Mouse (Mus musculus) left cerebral cortex, postnatal 10 days (tissue): ENCODE results near the gene Acoxl. TPM values are rescaled to one million over a fixed set of nuclear protein-coding genes. Genes with fewer than 3 reads are reported as not detected.
"Not testable (repeated sequence)": the region's sequence is repeated elsewhere in the genome, so short reads cannot be mapped to it uniquely, and the experiment has no call there.

Source experiments
- DNase-seq, 2 experiments: peaks; one replicate each; pipeline ENCODE4 v3.0.0; 2021 to 2022; ENCODE audit warnings: low spot score in 2 of 2, mixed read lengths in 1 of 2; ENCODE audit errors: extremely low spot score in 1 of 2
- intact Hi-C: fragments of 180-260 bp; cut with DNase I; formaldehyde crosslinking; loops from one replicate; pipeline ENCODE4 v1.15.1; 2025
- total RNA-seq, 2 experiments: library from RNA; stranded (reverse); gene quantifications; 2 replicates each; pipeline ENCODE4 v1.2.3; 2021

Acoxl gene
- total RNA-seq, 2 experiments from 2014 or later = not detected

DNA sequence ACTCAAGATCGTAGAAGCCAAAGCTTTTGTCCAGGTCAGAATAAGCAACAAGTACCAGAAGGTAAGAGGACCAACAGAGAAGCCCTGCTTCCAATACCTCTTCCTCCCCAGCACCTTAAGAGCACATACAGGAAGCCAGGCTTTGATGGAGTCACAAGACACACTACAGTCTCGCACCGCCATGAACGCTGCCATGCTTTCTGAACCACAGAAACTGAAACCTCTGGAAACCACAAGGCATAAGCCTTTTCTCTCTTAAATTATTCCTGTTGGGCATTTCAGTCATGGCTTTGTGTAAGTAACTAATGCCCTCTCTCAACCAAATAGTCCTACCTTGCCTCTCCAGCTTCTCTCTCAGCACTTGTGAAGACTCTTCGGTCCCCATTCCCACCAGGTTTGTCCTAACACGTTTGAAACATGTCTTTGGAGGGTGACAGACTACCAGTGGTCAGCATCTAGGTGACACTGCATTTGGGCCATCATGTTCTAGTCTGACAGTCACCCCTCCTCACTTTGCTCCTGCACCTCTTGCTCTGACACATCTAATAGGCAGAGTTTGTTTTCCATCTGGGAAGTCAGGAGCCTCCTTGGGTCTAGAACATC, 251.7 kb downstream of the Acoxl start:
- intact Hi-C loops = no loop called here

DNA sequence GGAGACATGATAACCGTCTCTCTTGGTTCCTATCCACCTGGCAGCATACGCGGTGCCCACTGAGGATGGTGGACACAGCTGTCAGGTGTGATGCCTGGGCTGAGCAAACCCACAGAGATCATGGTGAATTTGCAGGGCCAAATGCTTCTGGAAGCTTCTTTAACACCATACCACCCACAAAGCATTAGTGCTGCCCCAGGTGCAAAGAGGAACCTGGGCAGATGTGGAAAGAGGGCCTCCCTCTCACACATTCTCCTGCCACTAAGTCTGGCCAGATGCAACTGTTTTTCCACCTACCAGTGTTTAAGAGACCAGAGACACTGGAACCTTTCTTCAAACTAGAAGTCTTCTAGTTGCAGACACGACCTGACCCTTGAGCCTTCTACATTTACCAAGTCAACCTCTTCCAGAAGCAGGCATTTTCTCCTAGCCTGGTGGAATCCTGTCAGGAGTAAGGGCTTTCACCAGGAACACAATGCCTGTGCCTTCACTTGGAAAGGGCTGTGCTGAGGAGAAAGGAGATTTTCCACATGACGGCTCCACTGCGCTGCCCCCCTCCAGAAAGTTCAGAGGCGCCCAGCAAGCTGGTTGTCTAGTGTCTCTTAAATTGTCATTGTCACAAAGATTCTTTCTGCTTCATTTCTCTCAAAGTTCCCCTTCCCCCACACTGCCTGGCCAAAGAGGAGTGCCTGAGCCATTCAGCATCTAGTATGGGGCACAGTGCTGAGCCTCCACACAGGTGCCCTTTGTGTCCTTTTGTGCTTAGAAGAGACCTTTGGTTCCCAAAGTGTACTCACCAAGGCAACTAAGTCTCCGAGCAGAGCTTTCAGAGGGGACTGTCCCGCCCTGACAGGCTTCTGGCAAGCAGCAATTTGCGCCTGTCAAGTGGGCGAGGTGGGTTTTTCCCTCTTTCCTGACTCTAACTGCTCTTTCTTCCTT, 253.0 kb downstream of the Acoxl start:
- intact Hi-C loops = no loop called here
- no peak for DNase-seq

More for the DNA sequence above, 251.7 kb downstream of the Acoxl start:
- DNase-seq = no peak

DNA sequence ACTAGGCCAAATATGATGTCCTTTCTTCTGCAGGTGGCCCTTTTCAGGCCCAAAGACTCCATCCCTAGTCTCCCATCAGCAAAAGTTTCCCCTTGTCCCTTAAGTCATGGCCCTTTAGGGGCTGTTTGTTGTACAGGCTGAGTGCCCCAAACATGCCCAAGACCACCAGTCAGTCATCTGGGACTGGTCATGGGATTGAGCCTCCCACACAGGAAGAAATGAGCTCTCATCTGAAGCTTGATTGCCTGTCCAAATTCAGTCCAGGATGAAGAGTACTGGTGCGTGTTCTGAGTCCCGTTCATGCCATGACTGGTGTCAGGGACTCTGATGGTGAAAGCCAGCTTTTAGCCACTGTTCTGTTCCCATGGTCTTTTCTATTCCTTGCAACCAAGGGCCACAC, 253.8 kb downstream of the Acoxl start:
- intact Hi-C loops = no loop called here

DNA sequence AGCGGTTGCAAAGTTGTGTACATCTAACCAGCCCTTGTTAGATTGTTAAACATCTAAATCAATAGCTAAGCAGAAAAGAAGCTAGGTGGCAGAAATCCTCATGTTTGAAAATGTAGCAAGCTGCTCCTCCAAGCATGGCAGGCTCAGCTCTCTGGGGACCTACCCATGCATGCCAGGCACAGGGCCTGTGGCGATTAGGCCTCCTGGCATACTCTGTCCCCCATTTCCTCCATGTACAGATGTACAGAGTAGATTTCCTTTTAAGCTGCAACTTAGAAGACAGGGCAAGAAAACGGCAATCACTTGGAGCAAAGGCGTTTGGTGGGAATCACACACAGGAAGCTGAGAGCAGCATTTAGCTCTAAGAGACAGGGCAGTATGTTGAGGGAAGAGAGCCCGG, 255.5 kb downstream of the Acoxl start:
- DNase-seq = no peak
- intact Hi-C loops = no loop called here

More for the DNA sequence above, 253.8 kb downstream of the Acoxl start:
- DNase-seq = no peak

DNA sequence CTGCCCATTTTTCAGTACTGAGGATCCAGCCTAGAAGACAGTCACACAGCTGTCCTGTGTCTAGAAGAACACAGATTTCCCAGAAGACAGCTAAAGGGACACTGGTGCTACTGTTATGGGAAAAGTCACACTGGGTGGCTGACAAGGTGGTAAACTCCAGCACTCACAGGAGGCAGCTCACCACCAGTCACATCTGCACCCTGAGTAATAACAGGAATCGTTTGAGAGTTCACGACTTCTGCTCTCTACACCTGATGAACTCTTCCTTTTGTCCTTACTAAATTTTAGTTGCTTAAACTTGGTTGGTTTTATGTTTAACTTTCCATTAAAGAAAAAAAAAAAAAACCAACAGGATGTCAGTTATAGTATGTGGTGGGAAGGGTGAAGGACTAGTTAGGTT, 255.9 kb downstream of the Acoxl start:
- no peak for DNase-seq
- intact Hi-C loops = no loop called here

DNA sequence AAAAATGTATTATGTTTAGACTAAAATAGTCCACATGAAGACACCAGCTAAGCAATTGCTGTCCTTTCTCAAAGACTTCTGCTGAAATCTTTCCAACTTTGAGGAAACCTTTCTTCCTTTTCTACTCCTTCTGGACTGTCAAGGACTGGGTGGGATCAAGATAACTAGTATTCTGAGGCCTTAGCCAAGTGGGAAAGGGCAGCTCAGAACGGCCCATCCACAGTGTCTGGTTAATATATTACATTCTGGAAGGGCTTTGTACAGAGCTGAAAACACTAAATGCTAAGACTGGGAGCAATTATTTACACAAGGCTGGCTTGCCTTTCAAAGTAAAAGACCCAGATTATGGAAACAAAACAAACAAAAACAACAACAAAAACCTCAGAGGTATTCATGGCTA, 256.6 kb downstream of the Acoxl start:
- intact Hi-C loops = no loop called here
- no peak for DNase-seq

DNA sequence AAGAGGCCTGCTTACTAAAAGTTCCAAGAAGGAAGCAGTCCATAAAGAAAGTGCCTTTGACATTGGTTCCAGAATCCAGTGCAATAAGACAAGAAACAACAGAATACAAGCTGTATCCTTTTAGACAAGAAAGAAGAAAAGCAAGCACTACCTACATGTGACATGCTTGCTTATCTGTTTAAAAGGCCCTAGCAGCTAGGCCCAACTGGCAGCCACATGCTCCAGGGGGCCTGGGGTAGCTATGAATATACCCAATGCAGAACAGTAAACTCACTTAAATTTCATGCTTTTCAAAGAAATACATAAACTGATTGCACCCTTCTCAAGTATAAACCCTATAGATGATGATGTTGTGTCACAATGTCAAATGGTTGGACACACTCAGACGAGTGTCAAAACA, 257.4 kb downstream of the Acoxl start:
- DNase-seq = no peak
- intact Hi-C loops = no loop called here

DNA sequence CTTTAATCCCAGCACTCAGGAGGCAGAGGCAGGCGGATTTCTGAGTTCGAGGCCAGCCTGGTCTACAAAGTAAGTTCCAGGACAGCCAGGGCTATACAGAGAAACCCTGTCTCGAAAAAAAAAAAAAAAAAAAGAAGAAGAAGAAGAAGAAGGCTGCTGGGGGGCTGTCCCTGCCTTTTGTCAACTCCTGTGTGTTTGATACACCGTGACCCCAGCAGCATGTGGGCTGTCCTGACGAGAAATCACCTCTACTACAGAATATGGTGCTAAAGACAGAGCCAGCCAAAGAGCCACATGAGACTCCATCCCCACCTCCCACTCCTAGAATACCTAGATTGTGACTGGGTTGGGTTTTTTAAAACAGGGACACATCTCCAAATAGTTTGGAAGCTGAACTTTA, 259.4 kb downstream of the Acoxl start:
- DNase-seq, intact Hi-C loops: not testable (repeated sequence)

DNA sequence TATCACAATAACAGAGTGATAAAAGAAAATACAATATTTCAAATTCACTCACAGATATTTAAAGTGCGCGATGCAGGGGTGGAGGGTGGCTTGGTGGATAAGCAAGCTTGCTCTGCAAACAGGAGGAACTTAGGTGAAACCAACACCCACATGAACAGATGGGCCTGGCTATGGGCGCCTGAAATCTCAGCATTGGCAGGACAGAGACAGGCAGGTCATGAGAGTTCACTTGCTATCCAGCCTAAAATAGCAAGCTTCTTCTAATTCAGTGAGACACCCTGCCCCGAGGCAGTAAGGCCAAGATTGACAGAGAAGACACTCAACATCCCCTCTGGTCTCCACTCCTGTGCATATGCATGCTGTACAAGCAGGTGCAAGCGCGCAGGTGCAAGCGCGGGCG, 263.4 kb downstream of the Acoxl start:
- intact Hi-C loops = no loop called here
- no peak for DNase-seq

DNA sequence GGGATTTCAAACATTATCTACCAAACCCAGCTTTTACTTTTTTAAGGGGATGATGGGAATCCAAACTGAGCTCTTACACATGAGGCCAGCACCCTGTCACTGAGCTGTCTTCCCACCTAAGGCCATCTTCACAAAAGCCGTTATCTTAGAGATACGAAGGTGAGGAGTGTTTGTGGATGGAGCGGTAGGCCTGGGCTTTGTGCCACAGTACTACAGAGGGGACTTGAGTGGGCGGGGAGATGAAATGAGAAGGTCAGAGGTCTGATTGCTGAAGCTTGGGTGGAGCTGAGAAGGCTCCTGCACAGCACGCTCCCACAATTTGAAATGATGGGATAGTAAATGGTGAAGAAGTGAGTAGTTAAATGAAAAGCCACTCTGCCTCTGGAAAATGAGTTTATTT, 266.1 kb downstream of the Acoxl start:
- intact Hi-C loops = no loop called here
- DNase-seq = no peak

DNA sequence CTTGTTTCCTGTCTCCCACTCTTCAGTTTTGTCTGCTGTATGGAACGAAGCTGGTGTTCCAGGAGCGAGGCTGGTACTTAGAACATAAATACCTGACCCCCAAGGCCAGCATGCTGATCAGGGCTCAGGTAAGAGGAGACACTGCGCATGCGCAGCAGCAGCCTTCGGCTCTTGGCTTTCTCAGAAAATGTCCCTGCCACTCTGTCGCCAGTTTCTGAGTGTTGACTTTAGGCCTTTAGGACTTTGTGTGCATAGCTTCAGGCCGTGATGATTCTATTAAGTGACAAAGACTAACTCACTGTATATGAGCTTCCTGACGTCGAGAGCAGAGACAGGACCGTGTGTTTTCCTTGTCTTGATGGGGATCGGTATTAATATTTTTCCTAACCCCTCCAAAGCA, 267.0 kb downstream of the Acoxl start:
- DNase-seq = no peak
- intact Hi-C loops = no loop called here

DNA sequence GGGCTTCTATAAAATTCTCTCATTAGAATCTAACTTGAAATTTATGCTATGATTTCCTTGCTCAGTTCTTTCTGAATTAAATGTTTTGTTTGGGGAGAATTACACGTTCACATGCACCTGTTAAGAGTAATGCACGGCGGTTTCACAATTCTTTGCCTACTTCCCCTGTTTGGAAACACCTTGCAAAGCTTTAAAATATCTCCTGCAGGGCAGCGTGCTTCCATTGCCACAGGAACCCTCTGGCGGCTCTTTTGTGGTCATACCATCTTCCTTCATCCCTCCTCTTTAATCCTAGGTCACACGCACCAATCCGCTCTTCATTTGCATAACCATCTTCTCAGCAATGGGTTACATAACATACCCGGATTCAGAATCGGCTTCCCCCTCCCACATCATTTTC, 272.9 kb downstream of the Acoxl start:
- no peak for DNase-seq
- intact Hi-C loops = no loop called here

DNA sequence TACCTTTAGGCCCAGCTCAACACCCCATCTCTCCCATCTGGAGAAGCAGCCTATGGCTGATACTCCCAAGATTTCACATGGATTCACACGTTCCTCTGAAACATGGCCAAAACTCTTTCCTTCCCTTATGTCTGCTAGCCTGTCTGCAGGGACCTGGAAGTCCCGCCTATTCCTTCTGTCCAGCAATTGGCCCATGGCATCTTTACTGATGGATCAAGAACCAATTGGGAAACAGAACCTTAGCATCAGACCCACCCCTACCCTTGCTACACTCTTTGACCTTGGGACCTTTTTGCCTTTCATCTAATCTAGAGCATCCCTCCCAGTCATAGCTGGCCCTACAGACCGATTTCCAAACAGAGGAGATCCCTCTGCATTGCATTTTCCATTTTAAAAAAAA, 275.9 kb downstream of the Acoxl start:
- intact Hi-C loops = no loop called here

DNA sequence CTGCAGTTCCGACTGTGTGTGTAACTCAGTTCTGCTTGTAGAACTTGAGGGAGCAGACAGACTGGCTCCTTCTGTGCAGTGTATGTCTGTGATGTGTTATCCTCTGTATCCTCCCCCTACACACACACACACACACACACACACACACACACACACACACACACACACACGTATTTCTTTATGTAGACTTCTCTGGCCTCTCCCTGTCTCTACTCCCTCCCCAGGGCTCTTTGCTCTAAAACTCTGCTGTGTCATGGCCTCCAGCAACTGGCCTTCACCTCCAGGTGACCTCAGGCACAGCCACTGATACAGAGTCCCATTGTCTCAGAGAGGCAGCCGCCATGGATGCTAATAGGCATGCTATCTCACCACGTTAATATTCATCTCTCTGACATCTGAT, 276.9 kb downstream of the Acoxl start:
- no peak for DNase-seq
- intact Hi-C loops = no loop called here

More for the DNA sequence above, 275.9 kb downstream of the Acoxl start:
- DNase-seq = no peak

DNA sequence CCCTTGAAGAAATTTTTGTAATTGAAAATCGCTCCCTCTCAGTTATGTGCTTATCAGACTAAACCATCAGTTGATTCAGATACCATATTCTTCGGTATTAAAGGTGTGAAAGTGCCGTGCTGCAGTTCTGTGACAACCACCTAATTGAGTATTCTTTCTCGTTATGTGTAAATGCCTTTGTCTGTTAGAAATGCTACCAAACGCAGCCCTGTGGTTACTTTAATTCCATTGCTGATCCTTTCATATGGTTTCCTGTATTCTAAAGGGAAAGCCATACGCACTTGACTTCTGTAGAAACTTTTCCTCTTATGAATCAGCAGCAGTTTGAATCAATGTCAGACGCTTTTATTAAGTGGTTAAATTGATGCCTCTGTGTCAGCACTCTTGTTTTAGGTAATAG, 278.9 kb downstream of the Acoxl start:
- no peak for DNase-seq
- intact Hi-C loops = no loop called here

DNA sequence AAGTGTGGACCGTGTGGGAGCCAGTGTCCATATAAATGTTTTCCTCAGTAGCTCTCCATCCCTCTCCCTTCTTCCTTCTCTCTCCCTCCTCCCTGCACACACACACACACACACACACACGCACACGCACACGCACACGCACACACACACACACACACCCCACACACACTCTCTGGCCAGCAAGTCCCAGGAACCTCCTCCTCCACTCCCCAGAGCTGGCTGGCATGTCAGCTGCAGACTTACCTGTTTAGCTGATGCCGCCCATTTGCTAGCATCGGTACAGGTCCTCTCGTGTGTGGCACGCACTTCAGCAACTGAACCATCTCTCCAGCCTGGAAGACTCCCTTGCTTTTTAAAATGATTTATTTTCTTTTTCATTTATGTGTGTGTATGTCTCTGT, 280.3 kb downstream of the Acoxl start:
- intact Hi-C loops = no loop called here
- DNase-seq = no peak

DNA sequence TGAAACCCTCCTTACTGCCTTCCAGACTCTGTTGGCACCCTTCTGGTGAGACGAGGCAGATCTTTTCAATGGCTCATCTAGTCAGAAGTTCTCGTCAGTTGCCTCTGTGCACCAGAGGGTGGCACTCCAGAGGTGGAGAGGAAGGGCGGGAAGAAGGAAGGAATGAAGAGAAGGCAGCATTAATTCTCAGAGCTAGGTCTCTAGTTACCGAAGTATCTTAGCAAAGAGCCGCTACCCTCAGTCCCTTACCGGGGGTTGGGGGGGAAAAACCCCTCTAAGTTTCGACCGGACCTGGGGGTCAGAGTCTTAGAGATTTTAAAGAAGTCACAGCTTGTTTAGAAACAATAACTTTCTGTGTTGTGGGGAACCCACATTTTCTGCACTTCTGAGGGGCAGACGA, 283.8 kb downstream of the Acoxl start:
- DNase-seq = peak in 1 of 2 experiments; percentile 66
- intact Hi-C loops = loop anchor here (2.0 to 10.0 kb wide), 3 partner anchors 235 to 452 kb away; no protein-coding TSS in a partner anchor

DNA sequence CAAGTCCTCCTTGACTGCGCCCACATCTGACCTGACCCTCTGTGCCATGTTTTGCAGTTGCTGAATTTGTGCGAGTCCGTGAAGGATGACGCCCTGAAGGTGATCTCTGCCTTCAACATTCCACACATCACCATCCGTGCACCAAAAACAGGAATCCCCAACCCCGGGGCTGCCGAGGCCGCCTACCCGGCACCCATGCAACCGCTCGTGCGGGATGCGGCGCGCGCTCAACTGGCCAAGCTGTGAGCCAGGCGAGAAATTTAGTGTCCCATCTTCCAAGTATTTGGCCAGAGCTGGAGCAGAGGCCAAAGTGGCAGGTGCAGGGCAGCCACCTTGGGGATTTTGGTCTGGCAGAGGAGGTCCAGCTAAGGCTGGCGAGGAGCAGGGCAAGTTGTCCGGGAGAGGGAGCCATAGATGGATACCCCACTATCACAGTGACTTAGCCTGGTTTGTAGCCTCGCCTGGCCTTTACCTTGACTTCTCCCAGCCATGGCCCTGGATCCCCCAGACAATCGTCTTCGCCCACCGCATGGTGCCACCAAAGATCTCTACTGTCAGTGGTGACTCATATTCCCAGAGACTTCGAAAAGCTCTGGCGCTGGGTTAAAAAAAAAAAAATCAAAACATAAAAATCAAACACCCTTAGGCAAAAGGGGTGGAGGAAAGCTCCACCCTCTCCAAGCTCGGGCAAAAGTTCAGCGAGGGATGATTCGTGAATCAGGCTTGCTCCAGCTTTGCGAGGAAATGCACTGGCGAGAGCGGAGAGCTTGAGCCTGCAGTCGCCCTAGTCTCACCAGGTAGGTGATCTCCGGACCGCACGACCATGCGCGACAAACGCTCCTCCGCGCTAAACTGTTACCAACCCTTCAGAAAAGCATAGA, 284.5 kb downstream of the Acoxl start:
- peak in 1 of 2 experiments; percentile 39 for DNase-seq
- intact Hi-C loops = loop anchor here (2.0 to 10.0 kb wide), 3 partner anchors 236 to 452 kb away; no protein-coding TSS in a partner anchor
